Mouse (Mus musculus) heart, embryonic 10.5 days (tissue): ENCODE measurements around the gene Sufu. TPM values are rescaled to one million over a fixed set of nuclear protein-coding genes. Genes with fewer than 3 reads are reported as not detected.
A peak's percentile ranks its signal among the peaks of the same experiment; 100 is the strongest.

Source experiments
- DNase-seq: peaks from one replicate; pipeline ENCODE4 v3.0.0-alpha.2; 2017; ENCODE audit warnings: low spot score
- H3K27ac ChIP-seq: fragments of 300-500 bp; sonication (generic); 2 replicates; pipeline ENCODE4 v1.5.1; 2016; ENCODE audit warnings: mild to moderate bottlenecking
- H3K27me3 ChIP-seq: fragments of 300-500 bp; sonication (generic); 2 replicates; pipeline ENCODE4 v1.6.1; 2016; ENCODE audit warnings: mild to moderate bottlenecking; ENCODE audit not compliant: poor library complexity, insufficient read depth, severe bottlenecking
- H3K36me3 ChIP-seq: fragments of 300-500 bp; sonication (generic); 2 replicates; pipeline ENCODE4 v1.6.1; 2016; ENCODE audit warnings: mild to moderate bottlenecking, moderate library complexity
- H3K4me1 ChIP-seq: fragments of 300-500 bp; sonication (generic); 2 replicates; pipeline ENCODE4 v1.6.1; 2016; ENCODE audit warnings: mild to moderate bottlenecking
- H3K4me3 ChIP-seq: fragments of 300-500 bp; sonication (generic); 2 replicates; pipeline ENCODE4 v1.5.1; 2016; ENCODE audit warnings: mild to moderate bottlenecking, moderate library complexity
- H3K9me3 ChIP-seq: fragments of 300-500 bp; sonication (generic); 2 replicates; pipeline ENCODE4 v1.6.1; 2016; ENCODE audit warnings: mild to moderate bottlenecking, moderate library complexity
- WGBS: fragments of 180-500 bp; shearing (Covaris S2); methylation state at CpG from one replicate; pipeline ENCODE4 v1.1.7; 2016; 5-methylcytosine and 5-hydroxymethylcytosine counted together
- polyA plus RNA-seq: library from polyadenylated mRNA; unstranded; fragments of >200 nt; fragmentation: Nextera tagmentation; extraction: Ambion mirVana; gene quantifications from 2 replicates; pipeline ENCODE4 v1.2.1, GENCODE M21; 2016

Gene Sufu
- polyA plus RNA-seq: 30.9 and 32.8 TPM in 2 replicates

DNA sequence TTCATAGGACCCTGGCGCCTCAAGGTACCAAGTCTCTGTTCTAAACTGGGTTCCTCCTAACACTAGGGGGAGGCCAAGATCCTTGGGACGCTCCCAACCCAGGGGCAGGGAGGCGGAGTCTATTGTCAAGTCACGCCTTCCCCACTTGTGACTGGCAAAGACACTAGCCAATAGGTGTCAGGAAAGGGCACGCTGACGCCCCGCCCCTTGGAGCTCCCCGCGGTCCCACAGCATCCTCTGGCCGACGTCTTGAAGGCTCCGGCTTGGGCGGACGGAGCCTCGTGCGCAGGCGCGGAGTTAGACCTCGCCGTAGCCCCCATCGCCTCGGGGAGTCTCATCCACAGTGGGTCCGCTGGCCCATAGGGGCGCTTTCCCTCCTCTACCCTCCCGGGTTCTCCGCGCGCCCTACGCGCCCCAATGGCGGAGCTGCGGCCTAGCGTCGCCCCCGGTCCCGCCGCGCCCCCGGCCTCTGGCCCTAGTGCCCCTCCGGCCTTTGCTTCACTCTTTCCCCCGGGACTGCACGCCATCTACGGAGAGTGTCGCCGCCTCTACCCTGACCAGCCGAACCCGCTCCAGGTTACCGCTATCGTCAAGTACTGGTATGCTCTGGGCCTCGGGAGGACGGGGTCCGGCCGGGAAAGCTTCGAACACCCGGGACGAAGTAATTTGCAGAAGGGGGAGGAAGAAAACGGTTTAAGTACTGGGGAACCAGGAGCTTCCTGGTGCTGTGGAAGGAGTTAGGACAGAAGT, at the start of gene Sufu:
TSS of gene Sufu (plus strand) at position 211 of the 750 bp plus-strand sequence.
- Histone ChIP-seq H3K4me1 (peaks cover 58% of the 10 kb centered on the region), H3K27ac (peak within 1 kb of the TSS; percentile 93), H3K27me3 (no peaks in the 10 kb centered on the region), H3K4me3 (peak within 1 kb of the TSS; percentile 92), H3K9me3 (no peaks in the 10 kb centered on the region), H3K36me3 (peaks cover 10% of the 10 kb centered on the region)
- WGBS: under 1% methylated on average over 56 of the region's 57 CpGs
- DNase-seq: peak; percentile 100

GRCm38 (mm10) chr19:46347146-46347545, 49.5 kb upstream of the Sufu start:
- no peak for DNase-seq
- 82% methylated on average over 1 of the region's 1 CpGs for WGBS
- Histone ChIP-seq H3K36me3 (no peaks in the 10 kb centered on the region), H3K9me3 (no peaks in the 10 kb centered on the region), H3K27me3 (peaks cover 63% of the 10 kb centered on the region), H3K4me3 (no peak overlapping the region), H3K27ac (no peak overlapping the region), H3K4me1 (peaks cover 20% of the 10 kb centered on the region)

- 31% methylated on average over 14 of the region's 14 CpGs for WGBS
- Histone ChIP-seq H3K4me3 (peak overlapping the region; percentile 79), H3K4me1 (peaks cover 20% of the 10 kb centered on the region), H3K9me3 (no peaks in the 10 kb centered on the region), H3K36me3 (no peaks in the 10 kb centered on the region), H3K27ac (peak overlapping the region; percentile 83), H3K27me3 (peaks cover 73% of the 10 kb centered on the region)
- DNase-seq: no peak
Measured at GRCm38 (mm10) chr19:46347936-46348668, 48.6 kb upstream of the Sufu start.

- H3K27ac ChIP-seq: peak overlapping the region; percentile 83
- peaks cover 73% of the 10 kb centered on the region for H3K27me3 ChIP-seq
- H3K9me3 ChIP-seq: no peaks in the 10 kb centered on the region
- peaks cover 20% of the 10 kb centered on the region for H3K4me1 ChIP-seq
- peak; percentile 83 for DNase-seq
- H3K4me3 ChIP-seq: peak overlapping the region; percentile 79
- under 1% methylated on average over 78 of the region's 78 CpGs for WGBS
- no peaks in the 10 kb centered on the region for H3K36me3 ChIP-seq
Measured at GRCm38 (mm10) chr19:46348761-46349458, 47.8 kb upstream of the Sufu start.

- Histone ChIP-seq H3K4me3 (peak overlapping the region; percentile 79), H3K9me3 (no peaks in the 10 kb centered on the region), H3K27ac (no peak overlapping the region), H3K36me3 (no peaks in the 10 kb centered on the region), H3K4me1 (peaks cover 20% of the 10 kb centered on the region), H3K27me3 (peaks cover 67% of the 10 kb centered on the region)
- WGBS: 23% methylated on average over 6 of the region's 6 CpGs
- DNase-seq: no peak
Measured at GRCm38 (mm10) chr19:46349550-46349949, 47.1 kb upstream of the Sufu start.

DNA sequence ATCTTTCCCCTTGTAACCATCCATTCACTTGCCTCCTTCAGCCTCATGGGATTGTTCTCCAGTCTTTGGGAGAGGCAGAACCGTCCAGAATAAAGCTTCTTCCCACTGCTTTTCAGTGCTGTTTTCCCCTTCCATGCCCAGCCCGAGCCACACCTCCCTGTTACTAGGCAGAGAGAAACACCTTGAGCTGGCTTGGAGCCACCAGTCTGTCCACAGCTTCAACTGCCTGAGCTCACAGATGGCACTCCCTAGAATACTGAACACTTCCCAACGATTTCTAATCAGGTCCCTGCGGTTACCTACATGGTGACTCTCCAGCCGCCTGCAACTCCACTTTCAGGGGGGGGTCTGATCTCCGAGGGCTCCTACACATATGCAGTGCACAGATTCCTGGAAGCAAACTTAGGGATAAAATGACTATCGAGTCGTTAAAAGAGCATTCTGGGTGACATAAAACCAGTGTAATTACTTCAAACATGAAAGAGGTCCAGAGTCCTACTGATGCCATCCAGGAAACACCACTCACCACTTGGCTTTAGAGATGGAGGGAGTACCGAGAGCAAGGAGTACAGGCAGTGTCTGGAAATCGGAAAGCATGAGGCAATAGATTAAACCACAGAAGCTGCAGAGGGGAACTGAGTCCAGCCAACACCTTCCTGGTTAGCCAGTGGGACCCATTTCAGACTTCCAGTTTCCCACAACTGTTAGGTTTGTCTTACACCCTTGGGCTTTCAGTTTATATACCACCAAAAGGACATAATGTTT, 46.3 kb upstream of the Sufu start, which contains the start of gene 2310034G01Rik:
TSS of gene 2310034G01Rik (minus strand) at position 135 of the 765 bp plus-strand sequence.
- Histone ChIP-seq H3K4me1 (peaks cover 20% of the 10 kb centered on the region), H3K9me3 (no peaks in the 10 kb centered on the region), H3K27me3 (peaks cover 64% of the 10 kb centered on the region), H3K27ac (peak within 1 kb of the TSS; percentile 83), H3K36me3 (no peaks in the 10 kb centered on the region), H3K4me3 (peak within 1 kb of the TSS; percentile 79)
- 59% methylated on average over 10 of the region's 10 CpGs for WGBS
- DNase-seq: no peak

- peaks cover 49% of the 10 kb centered on the region for H3K27me3 ChIP-seq
- H3K4me3 ChIP-seq: peak overlapping the region; percentile 67
- peak; percentile 94 for DNase-seq
- no peaks in the 10 kb centered on the region for H3K9me3 ChIP-seq
- WGBS: 1% methylated on average over 29 of the region's 29 CpGs
- peak overlapping the region; percentile 75 for H3K27ac ChIP-seq
- H3K36me3 ChIP-seq: no peaks in the 10 kb centered on the region
- peaks cover 14% of the 10 kb centered on the region for H3K4me1 ChIP-seq
Measured at GRCm38 (mm10) chr19:46356701-46357138, 40.0 kb upstream of the Sufu start.

DNA sequence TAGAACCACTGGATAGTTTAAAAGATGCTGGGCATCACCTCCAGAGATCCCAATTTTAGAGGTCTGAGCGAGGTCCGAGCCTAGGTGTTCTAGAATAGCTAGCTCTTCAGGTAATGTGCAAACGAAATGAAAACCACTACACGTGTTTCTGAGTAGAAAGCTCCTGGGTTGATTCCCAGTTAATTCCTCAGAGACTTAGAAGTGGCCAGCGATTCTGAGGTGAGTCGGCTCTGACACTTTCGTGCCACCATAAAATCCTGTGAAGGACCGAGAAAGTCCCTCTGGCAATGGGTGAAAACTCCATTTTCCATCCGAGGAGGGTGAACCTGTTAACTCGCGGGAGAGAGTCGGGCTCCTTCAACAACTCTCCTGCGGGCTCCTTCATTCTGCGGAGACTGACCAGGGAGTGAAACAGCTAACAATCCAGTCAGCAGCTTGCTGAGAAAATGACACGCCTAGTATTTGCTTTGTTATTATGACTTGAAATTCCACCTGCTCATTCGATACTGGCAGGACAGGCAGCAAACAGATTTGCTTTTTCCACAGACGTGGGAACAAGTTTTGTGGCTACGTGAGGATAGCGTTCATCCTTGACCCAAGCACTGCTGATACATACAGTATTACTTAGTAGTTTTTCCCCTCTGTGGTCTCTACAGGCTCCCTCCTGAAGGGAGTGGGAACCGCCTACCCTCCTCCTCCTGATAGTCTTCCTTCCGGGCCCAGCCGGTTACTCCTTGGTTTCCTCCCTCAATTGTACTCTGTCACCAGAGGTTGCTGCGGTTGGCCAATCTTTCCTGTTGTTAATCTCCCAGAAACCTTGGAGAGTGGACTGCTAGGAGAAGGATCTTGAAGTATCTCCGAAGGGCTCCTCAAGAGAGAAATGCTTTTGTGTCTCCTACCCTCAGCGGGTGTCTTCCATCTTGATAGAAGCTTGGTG, 39.1 kb upstream of the Sufu start:
- Histone ChIP-seq H3K9me3 (no peaks in the 10 kb centered on the region), H3K4me3 (peak overlapping the region; percentile 67), H3K4me1 (peaks cover 14% of the 10 kb centered on the region), H3K27me3 (peaks cover 40% of the 10 kb centered on the region), H3K27ac (peak overlapping the region; percentile 75; the same call in 1 of the 2 replicates), H3K36me3 (no peaks in the 10 kb centered on the region)
- 17% methylated on average over 25 of the region's 25 CpGs for WGBS
- DNase-seq: no peak

DNA sequence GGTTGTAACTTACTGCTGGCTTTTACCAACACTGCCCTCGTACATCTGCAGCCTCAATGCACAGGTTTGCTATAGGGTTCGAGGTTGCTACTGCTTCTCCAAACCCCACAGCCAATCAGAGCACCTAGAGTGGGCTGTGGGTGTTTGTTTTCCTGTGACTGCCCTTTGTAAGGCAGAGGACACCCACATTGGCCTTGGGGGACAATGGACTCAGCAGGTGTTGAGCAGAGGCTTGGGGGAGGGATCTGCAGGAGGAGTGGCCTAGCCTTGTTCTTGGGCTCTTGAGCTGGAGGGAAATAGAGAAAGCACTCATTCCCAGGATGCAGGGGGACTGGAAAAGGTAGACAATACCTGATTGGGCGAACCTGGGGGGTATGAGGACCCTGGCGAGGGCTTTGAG, 38.3 kb upstream of the Sufu start:
- DNase-seq: no peak
- H3K36me3 ChIP-seq: no peaks in the 10 kb centered on the region
- H3K4me1 ChIP-seq: peaks cover 14% of the 10 kb centered on the region
- H3K9me3 ChIP-seq: no peaks in the 10 kb centered on the region
- peaks cover 33% of the 10 kb centered on the region for H3K27me3 ChIP-seq
- 62% methylated on average over 4 of the region's 4 CpGs for WGBS
- H3K27ac ChIP-seq: no peak overlapping the region
- H3K4me3 ChIP-seq: no peak overlapping the region

GRCm38 (mm10) chr19:46362104-46362503, 34.6 kb upstream of the Sufu start:
- H3K27me3 ChIP-seq: peaks cover 16% of the 10 kb centered on the region
- H3K4me3 ChIP-seq: no peak overlapping the region
- no peaks in the 10 kb centered on the region for H3K9me3 ChIP-seq
- 87% methylated on average over 8 of the region's 8 CpGs for WGBS
- no peak overlapping the region for H3K27ac ChIP-seq
- no peaks in the 10 kb centered on the region for H3K36me3 ChIP-seq
- peaks cover 5% of the 10 kb centered on the region; the same call in 1 of the 2 replicates for H3K4me1 ChIP-seq
- no peak for DNase-seq

DNA sequence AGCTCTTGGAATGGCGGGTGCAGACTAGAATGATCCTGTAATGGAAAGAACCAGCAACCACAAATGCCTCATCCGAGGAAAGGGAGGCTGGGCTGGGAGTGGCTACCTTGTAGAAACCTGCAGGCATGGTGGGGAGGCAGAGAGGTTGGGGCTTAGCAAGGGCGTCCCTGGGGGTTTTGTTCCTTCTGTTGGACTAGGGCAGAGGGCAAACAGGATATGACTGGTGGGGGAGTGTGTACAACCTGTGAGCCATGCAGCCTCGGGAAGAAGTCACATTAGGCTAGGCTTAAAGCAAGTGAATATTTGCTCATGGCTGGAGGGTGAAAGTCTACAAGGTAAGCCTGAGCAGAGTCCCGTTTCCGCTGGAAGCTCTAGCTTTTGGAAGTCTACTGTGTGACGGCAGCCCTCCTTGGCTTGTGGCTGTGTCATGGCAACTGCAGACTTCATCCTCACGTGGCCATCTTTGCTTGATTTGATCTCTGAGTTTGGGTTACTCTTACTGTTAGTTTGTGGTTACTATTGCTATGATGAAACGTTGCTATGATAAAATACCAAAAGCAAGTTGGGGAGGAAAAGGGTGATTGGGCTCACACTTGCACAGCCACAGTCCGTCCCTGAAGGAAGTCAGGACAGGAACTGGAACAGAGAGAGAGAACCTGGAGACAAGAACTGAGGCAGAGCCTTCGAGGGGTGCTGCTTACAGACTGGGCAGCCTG, 33.2 kb upstream of the Sufu start:
- Histone ChIP-seq H3K4me1 (no peaks in the 10 kb centered on the region), H3K27me3 (peaks cover 3% of the 10 kb centered on the region), H3K9me3 (no peaks in the 10 kb centered on the region), H3K36me3 (no peaks in the 10 kb centered on the region), H3K4me3 (no peak overlapping the region), H3K27ac (no peak overlapping the region)
- 78% methylated on average over 11 of the region's 11 CpGs for WGBS
- DNase-seq: no peak
